Mouse (Mus musculus) urinary bladder, adult 18-20 months (tissue): Measurements from ENCODE around the gene Sms.

ENCODE experiments used
- DNase-seq, 2 experiments: peaks; one replicate each; pipeline ENCODE4 v3.0.0; 2022; ENCODE audit warnings: low spot score in 2 of 2, mixed read lengths in 2 of 2

Sms gene

DNA sequence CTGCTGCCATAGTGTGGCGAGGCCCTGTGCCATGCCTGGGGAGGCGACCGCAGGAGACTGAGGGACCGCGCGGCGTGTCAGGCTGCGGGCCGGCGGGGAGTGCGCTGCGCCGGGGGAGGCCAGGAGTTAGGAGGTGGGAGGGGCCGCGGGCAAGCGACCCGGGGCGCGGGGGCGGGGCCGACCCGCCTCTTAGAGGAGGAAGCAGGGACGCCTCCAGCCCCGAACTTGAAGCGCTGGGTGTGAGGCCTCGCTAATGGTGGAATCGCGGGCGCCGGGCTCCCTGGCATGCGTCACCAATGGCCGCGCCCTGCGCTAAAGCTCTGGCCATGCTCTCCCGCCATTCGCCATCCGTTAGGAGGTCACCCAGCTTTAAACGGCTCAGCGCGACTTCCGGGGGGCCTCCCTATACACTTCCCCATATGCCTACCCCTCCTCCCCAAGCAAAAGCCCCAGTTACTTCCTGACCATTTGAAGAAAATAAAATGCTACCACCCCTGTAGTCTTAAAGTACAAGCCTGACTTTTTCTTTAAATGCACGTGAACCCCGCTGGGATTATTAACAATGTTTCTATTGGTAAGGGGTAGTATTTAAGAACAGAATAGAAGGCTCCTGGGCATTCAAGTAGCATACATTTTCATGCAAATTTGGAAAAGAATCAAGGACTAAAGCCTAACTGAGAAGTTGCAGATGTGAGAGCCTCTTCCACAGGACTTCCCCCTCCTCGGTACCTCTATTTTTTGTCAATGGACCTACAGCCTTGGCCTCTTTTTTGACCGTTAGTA is at the start of gene Sms:
Gene Sms, minus strand, starts transcription at position 344 of the 783 bp plus-strand sequence.
- DNase-seq, result peak; percentile 32 to 50

DNA sequence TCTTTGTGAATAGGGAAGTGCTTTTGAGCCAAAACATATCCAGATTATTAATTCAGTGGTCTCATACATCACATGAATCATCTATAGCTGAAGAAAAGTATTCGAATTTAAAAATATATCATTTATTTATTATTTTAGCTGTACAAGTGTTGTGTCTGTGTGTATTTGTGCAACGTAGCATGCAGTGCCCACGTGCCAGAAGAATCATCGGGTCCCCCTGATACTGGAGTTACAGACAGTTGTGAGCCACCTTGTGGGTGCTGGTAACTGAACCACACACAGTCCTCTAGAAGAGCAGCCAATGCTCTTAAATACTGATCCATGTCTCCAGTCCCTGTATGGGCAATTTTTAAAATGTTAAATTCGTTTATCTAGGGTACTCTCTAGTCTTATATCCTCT is 14.3 kb upstream of the Sms start:
- no peak for DNase-seq

DNA sequence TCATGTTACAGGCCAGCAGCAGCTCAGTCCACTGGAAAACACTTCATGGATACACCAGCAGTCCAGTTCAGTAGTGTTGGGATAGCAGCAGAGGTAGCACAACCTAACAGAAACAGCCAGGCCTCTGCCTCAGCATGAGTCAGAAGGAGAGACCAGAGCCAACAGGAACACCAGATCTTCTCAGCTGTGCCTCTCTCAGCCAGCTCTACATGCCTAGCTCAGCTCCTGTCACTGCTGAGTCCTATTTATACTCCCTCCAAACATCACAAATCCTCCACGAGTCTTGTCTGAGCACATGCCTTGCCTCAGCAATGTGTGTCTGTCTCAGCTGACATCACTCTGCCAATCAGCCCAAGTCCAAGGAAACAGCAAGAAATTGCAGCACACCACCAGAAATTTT is 12.4 kb upstream of the Sms start:
- DNase-seq, result no peak

DNA sequence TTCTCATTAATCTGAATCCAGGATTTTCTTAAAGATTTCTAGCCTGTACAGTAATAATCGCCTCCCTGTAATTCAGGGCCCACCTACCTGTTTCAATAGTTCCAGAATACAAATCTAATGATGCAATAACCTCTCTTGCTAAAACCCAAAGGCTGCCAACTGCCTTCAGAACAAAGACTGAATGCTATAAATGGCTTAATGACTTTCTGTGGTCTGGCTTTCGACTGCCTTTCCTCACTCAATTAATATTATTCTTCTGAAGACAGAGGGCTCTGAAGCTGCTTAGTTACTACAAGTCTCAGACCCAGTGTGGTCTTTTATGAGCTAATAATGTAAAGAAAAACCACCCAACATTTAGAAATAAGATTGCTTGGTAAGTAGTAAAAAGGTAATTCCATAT is 9.8 kb upstream of the Sms start:
- no peak for DNase-seq

DNA sequence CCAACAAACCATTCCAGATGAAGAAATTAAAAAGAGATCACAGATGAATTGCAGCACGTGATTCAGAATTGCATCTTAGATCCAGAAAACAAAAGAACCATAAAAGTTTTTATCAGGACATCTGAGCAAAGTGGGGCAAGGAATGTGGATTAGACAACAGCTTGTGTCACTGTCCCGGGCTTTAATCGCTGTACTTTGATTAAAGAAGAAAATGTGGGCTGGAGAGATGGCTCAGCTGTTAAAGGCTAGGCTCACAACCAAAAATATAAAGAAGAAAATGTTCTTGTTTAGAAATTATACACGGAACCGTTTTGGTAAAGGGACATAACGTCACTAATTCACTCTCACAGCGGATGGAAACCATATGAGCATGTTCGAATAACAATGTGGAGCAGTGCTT is 7.9 kb upstream of the Sms start:
- DNase-seq, result no peak

DNA sequence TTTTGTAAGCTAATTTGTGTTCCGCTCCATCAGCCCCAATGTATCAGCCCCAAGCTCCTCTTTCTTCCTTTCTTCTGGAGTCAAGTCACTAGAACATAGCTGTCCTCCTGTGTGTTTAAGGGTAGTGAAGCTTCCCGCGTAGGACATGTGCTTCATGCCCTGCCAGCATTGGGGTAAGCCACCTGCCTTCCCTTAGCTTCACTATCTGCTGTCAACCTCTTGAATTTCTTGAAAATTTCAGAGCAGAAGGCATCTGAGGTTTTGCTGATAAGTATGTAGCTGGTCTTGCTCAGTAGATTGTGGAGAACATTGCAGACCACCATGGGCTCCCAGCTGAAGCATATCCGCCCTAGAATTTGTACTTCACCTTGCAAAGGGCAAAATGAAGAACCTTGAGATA is 1.1 kb upstream of the Sms start:
- no peak for DNase-seq

DNA sequence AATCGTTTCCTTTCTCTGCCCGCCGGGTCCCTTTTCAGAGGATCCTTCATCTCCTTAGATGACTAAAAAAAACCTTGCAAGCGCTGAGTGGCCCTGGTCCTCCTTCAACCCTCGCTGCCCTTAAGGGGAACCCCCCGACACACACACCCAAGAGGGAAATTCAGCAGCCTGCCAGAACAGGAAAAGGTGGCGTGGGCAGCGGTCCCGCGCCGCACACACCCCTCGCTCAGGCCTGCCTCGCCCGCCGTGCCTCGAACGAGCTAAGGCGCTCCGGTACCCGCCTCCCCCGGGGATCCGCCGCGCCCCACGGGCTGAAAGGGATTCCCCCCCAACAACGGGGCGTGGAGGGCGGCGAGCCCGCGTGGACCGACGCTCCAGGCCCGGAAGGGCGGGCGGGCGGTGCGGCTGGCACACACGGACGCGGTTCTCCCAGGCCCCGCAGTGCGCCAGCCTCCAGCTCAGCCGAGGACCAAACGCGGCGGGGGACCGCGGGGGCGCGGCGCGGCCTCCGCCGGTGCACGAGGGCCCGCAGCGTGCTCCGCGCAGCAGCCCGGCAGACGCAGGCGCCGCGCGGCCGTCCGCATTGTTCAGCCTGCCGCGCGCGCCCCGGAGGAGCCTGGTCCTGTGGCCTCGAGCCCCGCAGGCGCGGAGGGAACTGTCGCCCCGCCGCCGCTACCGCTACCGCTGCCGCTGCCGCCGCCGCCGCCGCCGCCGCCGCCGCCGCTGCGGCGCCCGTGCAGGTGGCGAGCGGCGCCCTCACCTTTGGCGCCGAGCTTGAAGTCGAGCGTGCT is 747 bp downstream of the Sms start:
- peak in 1 of 2 experiments; percentile 35 for DNase-seq

DNA sequence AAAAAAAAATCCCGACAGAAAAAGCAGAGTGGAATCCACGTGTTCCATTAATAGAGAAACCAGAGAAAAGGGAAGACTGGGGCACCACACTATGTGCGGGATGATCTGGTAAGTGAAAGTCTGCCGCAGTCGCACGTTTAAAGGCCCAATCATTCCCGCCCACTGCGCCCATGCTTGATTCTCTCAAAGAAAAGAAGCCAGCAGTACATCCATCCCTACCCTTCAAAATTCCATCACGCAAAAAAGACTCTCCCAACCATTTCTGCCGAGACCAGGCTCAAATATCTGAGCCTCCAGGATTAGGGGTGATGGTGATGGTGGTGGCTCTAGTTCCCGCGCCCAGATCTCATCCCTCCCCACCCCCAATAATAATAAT is 1.3 kb downstream of the Sms start:
- no peak for DNase-seq

DNA sequence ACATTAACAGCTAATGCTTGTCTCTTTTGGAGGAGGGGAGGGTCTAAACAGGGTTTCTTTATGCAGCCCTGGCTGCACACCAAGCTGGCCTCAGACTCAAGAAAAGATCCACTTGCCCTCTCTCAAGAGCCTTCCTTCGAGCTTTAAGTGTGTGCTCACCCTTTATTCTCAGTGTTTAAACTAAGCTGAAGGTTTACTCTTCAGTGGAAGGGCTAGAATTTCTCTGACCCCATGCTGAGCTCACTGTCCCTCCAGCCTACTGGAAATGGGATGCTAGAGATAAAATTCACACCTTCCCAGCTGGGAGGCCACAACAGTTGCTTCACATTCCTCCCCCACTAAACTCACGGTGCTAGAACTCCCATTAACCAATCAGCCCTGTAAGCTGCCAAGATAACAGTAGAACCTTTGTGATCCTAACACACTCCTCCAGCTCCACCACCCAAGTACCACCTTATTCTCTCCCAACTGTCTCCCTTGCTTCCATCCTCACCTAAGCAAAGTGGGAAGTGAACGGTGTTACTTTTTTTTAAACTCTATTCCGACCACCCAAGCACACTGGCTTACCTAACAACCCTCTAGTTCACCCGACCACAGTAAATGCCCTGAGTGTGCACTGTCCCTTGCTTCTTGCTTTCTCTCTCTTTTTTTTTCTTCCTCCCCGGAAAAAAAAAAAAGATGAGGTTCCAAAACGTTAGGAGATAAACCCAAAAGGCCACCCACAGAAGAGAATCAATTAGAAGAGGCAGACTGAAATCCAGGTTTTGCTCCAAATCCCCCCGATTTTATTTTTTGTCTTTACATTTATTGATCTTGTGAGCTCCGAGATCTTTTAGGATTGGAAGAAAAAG is 2.0 kb downstream of the Sms start:
- DNase-seq, result no peak

DNA sequence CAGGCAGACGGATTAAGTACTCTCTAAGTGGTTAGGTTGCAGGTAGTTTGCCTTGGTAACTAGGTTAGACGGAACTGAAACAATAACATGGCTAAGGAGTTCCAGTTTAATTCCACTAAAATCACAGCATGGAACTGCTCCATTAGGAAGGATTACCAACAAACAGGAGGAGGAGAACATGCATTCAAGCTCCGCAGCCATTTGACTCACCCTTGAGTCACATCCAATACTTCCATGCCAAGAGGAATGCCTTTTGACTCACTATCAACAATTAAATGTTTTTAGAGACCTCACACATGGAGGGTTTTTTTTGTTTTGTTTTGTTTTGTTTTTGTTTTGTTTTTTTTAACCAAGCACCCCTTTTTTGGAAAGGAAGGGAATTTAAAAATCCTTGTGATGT is 3.3 kb downstream of the Sms start:
- no peak for DNase-seq

DNA sequence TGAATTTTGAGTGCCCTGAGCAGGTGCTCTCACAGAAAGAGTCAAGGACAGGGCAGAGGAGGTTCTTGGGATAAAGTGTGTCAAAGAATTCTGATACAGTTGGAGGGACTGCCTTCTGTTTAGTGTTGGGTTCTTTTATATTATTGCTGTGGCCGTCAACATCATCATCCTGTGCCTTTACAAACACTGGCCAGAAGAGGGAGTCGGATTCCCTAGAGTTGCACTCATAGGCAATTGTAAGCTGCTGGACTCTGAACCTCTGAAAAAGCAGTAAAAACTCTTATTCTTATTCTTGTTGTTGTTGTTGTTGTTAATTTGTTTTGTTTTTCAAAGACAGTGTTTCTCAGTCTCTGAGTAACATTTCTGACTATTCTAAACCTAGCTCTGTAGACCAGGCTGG is 5.3 kb downstream of the Sms start:
- DNase-seq, result no peak

DNA sequence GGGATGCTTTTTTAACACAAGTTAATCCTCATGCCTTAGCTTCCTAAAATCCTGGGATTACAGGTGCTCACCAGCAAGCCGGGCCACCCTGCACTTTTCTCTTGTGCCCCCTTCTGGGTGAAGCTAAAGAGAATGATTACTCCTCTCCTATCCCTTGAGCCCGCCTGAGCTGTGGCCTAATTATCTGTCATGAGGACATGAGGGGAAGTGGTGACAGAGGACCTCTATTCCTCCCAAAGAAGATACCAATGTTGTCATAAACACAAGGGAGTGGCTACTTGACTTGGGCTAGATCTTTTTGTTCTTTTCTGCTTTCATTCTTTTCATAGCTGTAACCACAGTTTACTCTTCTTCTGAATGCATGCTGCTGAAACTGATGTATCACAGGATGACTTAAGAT is 9.2 kb downstream of the Sms start:
- DNase-seq, result no peak

DNA sequence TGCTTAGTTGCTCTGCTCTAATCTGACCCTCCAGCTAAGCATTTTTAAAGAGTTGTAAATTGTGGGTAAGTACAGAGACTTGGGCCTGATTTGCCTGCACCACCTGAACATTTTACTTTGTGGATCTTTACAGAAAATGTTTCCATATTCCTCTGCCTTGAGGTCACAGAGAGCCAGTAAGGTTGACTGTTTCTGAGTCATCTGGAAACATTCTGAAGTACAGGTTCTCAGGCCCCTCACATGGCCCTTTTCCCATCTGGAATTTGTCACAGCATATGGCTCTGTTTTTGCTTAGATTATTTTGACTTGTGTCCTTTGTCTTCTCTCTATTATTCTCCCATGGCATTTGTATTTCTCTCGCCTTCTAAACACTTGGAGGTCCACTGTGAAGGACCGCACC is 10.2 kb downstream of the Sms start:
- no peak for DNase-seq

DNA sequence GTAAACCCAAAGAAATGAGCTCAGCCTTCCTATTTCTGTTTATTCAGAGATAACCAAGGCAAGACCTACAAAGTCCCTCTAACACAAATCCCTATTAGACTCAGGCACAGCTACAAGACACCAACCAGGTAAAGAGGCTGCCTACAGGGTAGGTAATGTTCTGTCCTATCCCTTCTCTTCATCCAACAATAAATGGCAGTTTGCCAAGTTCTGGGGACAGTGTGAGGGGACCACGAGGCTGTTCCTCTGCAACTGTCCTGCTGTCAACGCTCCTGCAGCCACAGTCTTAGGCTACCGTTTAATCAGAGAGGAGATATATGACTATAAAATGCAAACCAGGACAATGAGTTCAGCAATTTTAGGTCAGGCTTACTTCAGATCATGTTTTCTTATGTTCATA is 14.8 kb downstream of the Sms start:
- DNase-seq, result no peak

DNA sequence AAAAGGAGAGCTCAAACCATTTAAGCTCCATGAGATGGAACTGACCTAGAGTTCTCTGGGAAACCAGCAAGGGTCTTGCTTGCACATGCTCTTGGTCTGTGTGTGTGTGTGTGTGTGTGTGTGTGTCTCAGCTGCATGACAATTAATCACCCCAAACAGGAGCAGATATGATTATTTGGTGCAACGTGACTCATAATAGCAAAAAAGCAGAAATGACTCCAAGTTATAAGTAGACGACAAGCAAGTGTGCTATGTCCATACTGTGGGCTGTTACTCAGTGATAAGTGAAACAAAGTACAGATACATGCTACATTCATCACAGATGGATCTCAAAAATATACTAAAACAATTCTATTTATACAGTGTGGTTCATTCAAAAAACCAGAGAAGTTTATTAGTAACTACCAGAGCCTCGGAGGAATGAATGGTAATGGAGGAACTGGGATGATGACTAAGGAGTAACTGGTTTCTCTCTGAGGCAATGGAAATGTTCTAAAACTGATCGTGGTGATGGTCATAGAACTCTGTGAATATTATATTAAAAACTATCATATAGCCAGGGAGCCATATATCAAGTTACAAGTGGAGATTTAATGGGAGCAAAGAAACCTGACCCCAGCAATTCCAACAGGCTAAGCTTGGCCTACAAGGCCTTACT is 15.8 kb downstream of the Sms start:
- DNase-seq, result no peak

DNA sequence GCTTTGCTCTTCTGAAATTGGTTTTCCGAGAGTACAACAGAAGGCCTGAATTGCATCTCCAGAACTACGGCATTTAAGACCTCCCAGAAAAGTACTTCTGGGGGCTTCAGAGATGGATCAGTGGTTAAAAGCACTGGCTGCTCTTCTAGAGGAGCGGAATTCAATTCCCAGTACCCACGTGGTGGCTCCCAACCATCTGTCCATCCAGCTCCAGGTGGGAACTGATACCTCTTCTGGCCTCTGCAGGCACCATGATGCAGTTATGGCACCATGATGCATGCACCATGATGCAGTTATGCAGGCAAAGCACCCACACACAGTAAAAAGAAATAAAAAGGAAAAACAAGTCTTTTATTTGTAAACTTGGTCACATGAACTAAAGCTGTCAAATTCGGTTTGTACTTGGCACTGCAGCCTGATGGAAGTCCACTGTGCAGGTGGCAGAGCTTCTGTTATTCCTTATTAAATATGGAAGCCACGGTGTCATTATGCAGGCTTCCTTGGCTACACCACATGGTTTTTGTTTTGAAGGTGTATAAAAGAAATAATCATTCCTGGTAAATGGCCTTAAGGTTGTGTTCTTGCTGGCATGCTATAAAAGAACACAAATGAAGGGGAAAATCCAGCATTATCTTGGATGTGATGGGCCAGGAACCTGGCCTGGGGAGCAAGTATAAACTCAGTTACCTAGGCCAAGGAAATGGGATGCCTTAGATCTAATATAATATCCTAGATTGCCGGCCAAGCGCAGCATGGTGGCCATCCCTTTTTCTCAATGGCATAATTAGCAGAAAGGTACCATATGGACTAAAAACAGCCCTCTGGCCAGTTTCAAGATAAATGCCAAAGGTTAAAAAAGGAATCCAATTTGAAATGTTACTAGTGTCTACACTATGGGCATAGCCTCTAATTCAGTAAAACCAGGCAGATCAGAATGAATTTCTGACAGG is 20.1 kb downstream of the Sms start:
- DNase-seq, result no peak

DNA sequence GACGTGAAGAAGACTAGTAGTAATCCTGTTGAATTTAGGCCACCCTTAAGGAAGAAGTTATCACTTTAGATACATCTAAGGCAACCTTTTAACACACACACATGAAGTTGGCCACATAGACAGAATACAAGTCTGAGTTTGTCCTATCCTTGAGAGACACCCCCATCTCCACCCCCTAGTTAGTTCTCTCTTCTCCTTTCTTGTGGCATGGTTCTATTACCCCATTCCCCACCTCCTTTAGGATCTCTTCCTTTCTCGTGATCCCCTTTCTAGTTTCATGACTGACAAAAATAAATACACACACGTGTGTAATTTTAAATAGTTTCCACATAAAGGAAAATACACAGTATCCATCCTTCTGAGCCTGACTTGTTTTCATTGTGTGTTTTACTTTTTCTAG is 23.3 kb downstream of the Sms start:
- no peak for DNase-seq

DNA sequence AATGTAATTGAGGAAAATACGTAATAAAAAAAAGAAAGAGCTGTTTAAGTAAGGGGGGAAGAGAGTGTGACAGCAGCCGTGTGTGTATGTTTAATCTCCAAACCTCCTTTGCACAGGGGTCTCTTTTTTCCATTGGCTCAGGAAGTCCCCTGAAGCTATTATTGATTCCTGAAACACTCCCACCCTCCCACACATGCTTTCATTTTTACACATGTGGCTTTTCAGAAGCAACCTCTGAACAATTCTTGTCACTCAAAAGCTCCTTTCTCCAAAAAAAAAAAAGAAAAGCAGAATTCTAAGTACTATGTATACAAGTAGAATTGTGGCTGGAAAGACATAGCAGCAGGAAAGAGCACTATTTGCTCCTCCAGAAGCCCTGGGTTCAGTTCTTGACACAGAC is 24.0 kb downstream of the Sms start:
- no peak for DNase-seq

DNA sequence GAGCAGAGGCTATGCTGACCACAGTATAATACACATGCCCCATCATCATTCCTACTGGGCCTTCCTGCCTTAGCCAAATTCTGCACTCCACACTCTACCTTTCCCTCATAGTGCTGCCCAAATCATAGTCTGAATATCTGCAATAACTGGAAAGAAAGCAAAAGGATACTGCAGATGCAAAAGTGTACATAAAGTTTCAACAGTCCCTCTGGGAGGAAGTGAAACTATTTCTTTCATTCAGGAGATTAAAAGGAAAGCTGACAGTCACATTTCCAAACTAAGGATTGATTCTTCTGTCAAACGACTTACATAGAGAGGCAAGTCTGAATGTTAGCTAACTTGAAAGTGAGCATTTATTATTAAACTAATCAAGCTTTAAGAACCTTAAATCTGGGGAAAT is 26.1 kb downstream of the Sms start:
- no peak for DNase-seq

DNA sequence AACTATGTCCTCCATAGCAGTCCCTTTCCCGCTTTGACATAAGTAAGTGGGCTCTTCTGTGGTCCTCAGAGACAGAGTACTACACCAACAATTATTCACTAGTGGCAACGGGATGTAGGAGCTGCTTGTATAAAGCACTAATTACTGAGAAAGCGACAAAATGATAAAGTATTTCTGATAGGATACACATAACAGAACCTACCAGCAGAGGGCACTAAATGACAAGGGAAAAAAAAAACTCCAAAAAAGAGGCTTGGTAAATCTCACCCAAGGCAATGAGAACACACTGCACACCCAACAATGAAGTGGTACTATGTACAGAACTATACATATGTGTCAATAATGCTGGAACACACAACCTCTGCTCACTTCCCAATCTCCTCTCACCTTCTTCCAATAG is 29.4 kb downstream of the Sms start:
- no peak for DNase-seq

DNA sequence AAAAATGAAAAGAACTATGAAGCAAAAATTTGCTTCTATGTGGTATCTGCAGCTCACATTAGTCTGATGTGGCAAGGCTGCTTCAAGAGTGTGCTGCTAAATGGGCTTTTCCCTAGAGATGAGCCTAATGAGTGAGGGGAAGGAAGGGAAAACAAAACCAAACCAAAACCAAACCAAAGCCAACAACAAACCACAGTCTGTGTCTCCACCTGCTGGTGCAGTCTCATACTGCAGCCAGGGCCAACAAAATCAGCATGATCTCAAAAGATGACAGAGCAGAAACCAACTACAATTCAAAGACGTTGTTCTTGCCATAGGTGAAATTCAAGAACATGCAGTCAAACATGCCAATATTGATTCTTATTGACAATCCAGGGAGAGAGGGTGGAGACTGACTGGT is 37.7 kb downstream of the Sms start:
- DNase-seq, result peak; percentile 2 to 12
